Mouse (Mus musculus): ENCODE results near the gene Nfib.

- TF ChIP-seq ZNF384 (IDR thresholded peaks at IDR 0.05; ENCODE audit: low read depth, low read length) (no peak), MAX (IDR thresholded peaks at IDR 0.05; ENCODE audit: low read length) (no peak), JUND (IDR thresholded peaks at IDR 0.05; ENCODE audit: low read depth, low read length) (no peak), POLR2A (IDR thresholded peaks at IDR 0.05; ENCODE audit: control insufficient read depth in 1 of 2, insufficient read depth in 1 of 2, low read depth in 1 of 2, low read length in 2 of 2, poor library complexity in 1 of 2) (no peak), POLR2AphosphoS2 (IDR thresholded peaks at IDR 0.05; ENCODE audit: low read length) (no peak), EP300 (IDR thresholded peaks at IDR 0.05; ENCODE audit: low read depth in 1 of 2, low read length in 2 of 2) (no peak), GATA1 (IDR thresholded peaks at IDR 0.05; ENCODE audit: low read depth, low read length) (no peak), RCOR1 (IDR thresholded peaks at IDR 0.05; ENCODE audit: low read depth, low read length) (no peak), CTCF (IDR thresholded peaks at IDR 0.05 in 2 of 3, conservative IDR thresholded peaks at IDR 0.05 in 1 of 3; ENCODE audit: control insufficient read depth in 1 of 3, insufficient read depth in 1 of 3, low read depth in 2 of 3, low read length in 3 of 3, poor library complexity in 1 of 3, severe bottlenecking in 1 of 3) (no peak), UBTF (IDR thresholded peaks at IDR 0.05; ENCODE audit: borderline replicate concordance, insufficient read depth, low read depth, low read length) (no peak)
Measured at GRCm38 (mm10) chr4:82291174-82291847, 414.2 kb downstream of the Nfib start.
